In genomic region chr11:77743966-77744365, GRCm38 (mm10) we compare ENCODE assay signal across 9 mouse cellular contexts. TPM values are rescaled to one million over a fixed set of nuclear protein-coding genes. Genes with fewer than 3 reads are reported as not detected.
DNase-seq lines count a peak whose midpoint lies in the region; ATAC-seq and TF ChIP-seq lines count a peak whose summit lies in the region.
"Had no signal": no experiment of that assay in that cellular context is flagged by ENCODE, and none has a peak within 500 bp of the region (broad histone marks: within the 10 kb centered on the region; RNA-seq: fewer than 3 reads in every experiment).

No protein-coding gene starts in this region.

- DNase-seq in liver, result peak; percentile 77
- peak; percentile 50 to 51 for DNase-seq in adrenal gland, adult 18-20 months (ENCODE audit: low spot score in 2 of 2)
- no peak for DNase-seq in lung, embryonic 14.5 days
- no peak for DNase-seq in neural tube, embryonic 10.5 days (ENCODE audit: extremely low spot score, low spot score)

- no peaks in the 10 kb centered on the region for H3K9me3 ChIP-seq in liver, embryonic 12.5 days (replicated peaks)
- no peaks in the 10 kb centered on the region for H3K9me3 ChIP-seq in lung, embryonic 14.5 days (ENCODE audit: low read depth, low read length)
- H3K9me3 ChIP-seq in hindbrain, embryonic 16.5 days (ENCODE audit: control insufficient read depth, low read length), result no peaks in the 10 kb centered on the region
- H3K9me3 ChIP-seq: limb, embryonic 15.5 days had no signal

- peak; percentile 41 for TF ChIP-seq CTCF in lung, embryonic 14.5 days (IDR thresholded peaks at IDR 0.05; ENCODE audit: low read depth)

- H3K4me2 ChIP-seq in liver, embryonic 12.5 days, result no peak overlapping the region
- H3K4me2 ChIP-seq in lung, embryonic 14.5 days, result no peak overlapping the region
- no peak overlapping the region for H3K4me2 ChIP-seq in hindbrain, embryonic 16.5 days (ENCODE audit: low read length)
- H3K4me2 ChIP-seq: limb, embryonic 15.5 days had no signal

- H3K4me3 ChIP-seq in liver, embryonic 12.5 days, result no peak overlapping the region
- no peak overlapping the region for H3K4me3 ChIP-seq in lung, embryonic 14.5 days (ENCODE audit: low read depth, low read length)
- no peak overlapping the region for H3K4me3 ChIP-seq in hindbrain, embryonic 16.5 days (ENCODE audit: low read length)
- H3K4me3 ChIP-seq: limb, embryonic 15.5 days had no signal

- no peak overlapping the region for H3K27ac ChIP-seq in liver, embryonic 12.5 days
- H3K27ac ChIP-seq in lung, embryonic 14.5 days (ENCODE audit: low read depth), result no peak overlapping the region
- no peak overlapping the region for H3K27ac ChIP-seq in hindbrain, embryonic 16.5 days (ENCODE audit: low read depth, low read length)
- H3K27ac ChIP-seq: limb, embryonic 15.5 days had no signal

- no peak overlapping the region for H3K9ac ChIP-seq in liver, embryonic 12.5 days
- no peak overlapping the region for H3K9ac ChIP-seq in lung, embryonic 14.5 days
- no peak overlapping the region for H3K9ac ChIP-seq in hindbrain, embryonic 16.5 days (ENCODE audit: low read depth, low read length)
- H3K9ac ChIP-seq: limb, embryonic 15.5 days had no signal

- H3K36me3 ChIP-seq in liver, embryonic 12.5 days, result no peaks in the 10 kb centered on the region
- H3K36me3 ChIP-seq in lung, embryonic 14.5 days (ENCODE audit: insufficient read depth), result no peaks in the 10 kb centered on the region
- no peaks in the 10 kb centered on the region for H3K36me3 ChIP-seq in hindbrain, embryonic 16.5 days (ENCODE audit: control insufficient read depth, insufficient read depth, low read length)
- H3K36me3 ChIP-seq: limb, embryonic 15.5 days had no signal

- WGBS in liver, embryonic 12.5 days (ENCODE audit: insufficient replicate concordance), result 26% methylated on average over 6 of the region's 6 CpGs
- WGBS in lung, embryonic 14.5 days, result 40% methylated on average over 6 of the region's 6 CpGs
- WGBS in hindbrain, embryonic 16.5 days, result 39% methylated on average over 6 of the region's 6 CpGs

- H3K4me1 ChIP-seq in liver, embryonic 12.5 days, result peaks cover 22% of the 10 kb centered on the region
- H3K4me1 ChIP-seq in lung, embryonic 14.5 days (ENCODE audit: insufficient read depth), result no peaks in the 10 kb centered on the region
- H3K4me1 ChIP-seq in hindbrain, embryonic 16.5 days (ENCODE audit: control insufficient read depth, insufficient read depth, low read depth, low read length), result no peaks in the 10 kb centered on the region
- H3K4me1 ChIP-seq: limb, embryonic 15.5 days had no signal

- no peaks in the 10 kb centered on the region; the same call in 1 of the 2 replicates for H3K27me3 ChIP-seq in liver, embryonic 12.5 days (replicated peaks)
- H3K27me3 ChIP-seq in lung, embryonic 14.5 days (ENCODE audit: insufficient read depth, low read length), result no peaks in the 10 kb centered on the region
- H3K27me3 ChIP-seq in hindbrain, embryonic 16.5 days (replicated peaks; ENCODE audit: control insufficient read depth, insufficient read depth, low read length), result no peaks in the 10 kb centered on the region
- H3K27me3 ChIP-seq: limb, embryonic 15.5 days had no signal

- ATAC-seq in liver, embryonic 12.5 days, result no peak
- 0 out of 2 replicates have a peak, but pooled peaks have one; percentile 42 for ATAC-seq in common myeloid progenitor, adult 5-6 weeks (replicated peaks; ENCODE audit: low read depth, poor library complexity, severe bottlenecking)
- no peak for ATAC-seq in lung, embryonic 14.5 days (ENCODE audit: insufficient read depth)
- ATAC-seq in hindbrain, embryonic 16.5 days, result no peak

RNA-seq across cellular contexts. Expression of gene Cryba1, which starts 18.9 kb away (rescaled TPM):
- not detected in 2 replicates for polyA plus RNA-seq in liver, embryonic 12.5 days (2016; fragmentation: Nextera tagmentation; extraction: Ambion mirVana)
- total RNA-seq in adrenal gland, adult 18-20 months (2021), result not detected
- total RNA-seq in common myeloid progenitor, adult 5-6 weeks (2017), result not detected in 2 replicates
- polyA plus RNA-seq in lung, embryonic 14.5 days (2014; fragmentation: Nextera tagmentation; extraction: Ambion mirVana), result not detected in 2 replicates
- polyA plus RNA-seq in hindbrain, embryonic 16.5 days (2015; fragmentation: Nextera tagmentation; extraction: Ambion mirVana), result 0.20 and 0.21 TPM in 2 replicates
- polyA plus RNA-seq: embryonic facial prominence, embryonic 14.5 days; limb, embryonic 15.5 days had no signal

RNA-seq across cellular contexts. Expression of gene Myo18a, which starts 19.1 kb away (rescaled TPM):
- polyA plus RNA-seq in liver, embryonic 12.5 days (2016; fragmentation: Nextera tagmentation; extraction: Ambion mirVana), result 28.8 and 30.3 TPM in 2 replicates
- total RNA-seq in adrenal gland, adult 18-20 months (2021), result 10 to 100 TPM; 45.9 to 56.8 TPM
- 118 and 140 TPM in 2 replicates for total RNA-seq in common myeloid progenitor, adult 5-6 weeks (2017)
- 32.2 and 35.0 TPM in 2 replicates for polyA plus RNA-seq in lung, embryonic 14.5 days (2014; fragmentation: Nextera tagmentation; extraction: Ambion mirVana)
- polyA plus RNA-seq in hindbrain, embryonic 16.5 days (2015; fragmentation: Nextera tagmentation; extraction: Ambion mirVana), result 35.1 and 44.0 TPM in 2 replicates

RNA-seq across cellular contexts. Expression of gene Gm10277, which starts 43.6 kb away (rescaled TPM):
- 1.2 and 1.6 TPM in 2 replicates for polyA plus RNA-seq in liver, embryonic 12.5 days (2016; fragmentation: Nextera tagmentation; extraction: Ambion mirVana)
- total RNA-seq in adrenal gland, adult 18-20 months (2021), result not detected
- 0.05 TPM in 1 of 2 replicates, not detected in the other for total RNA-seq in common myeloid progenitor, adult 5-6 weeks (2017)
- polyA plus RNA-seq in lung, embryonic 14.5 days (2014; fragmentation: Nextera tagmentation; extraction: Ambion mirVana), result 1.1 and 1.5 TPM in 2 replicates
- polyA plus RNA-seq in hindbrain, embryonic 16.5 days (2015; fragmentation: Nextera tagmentation; extraction: Ambion mirVana), result 1.6 and 1.7 TPM in 2 replicates

RNA-seq across cellular contexts. Expression of gene Nufip2, which starts 58.0 kb away (rescaled TPM):
- 2.7 and 3.2 TPM in 2 replicates for polyA plus RNA-seq in liver, embryonic 12.5 days (2016; fragmentation: Nextera tagmentation; extraction: Ambion mirVana)
- 10 to 100 TPM; 71.1 to 98.0 TPM for total RNA-seq in adrenal gland, adult 18-20 months (2021)
- total RNA-seq in common myeloid progenitor, adult 5-6 weeks (2017), result 80.2 and 84.7 TPM in 2 replicates
- polyA plus RNA-seq in lung, embryonic 14.5 days (2014; fragmentation: Nextera tagmentation; extraction: Ambion mirVana), result 6.5 and 7.5 TPM in 2 replicates
- 3.2 TPM in 2 replicates for polyA plus RNA-seq in hindbrain, embryonic 16.5 days (2015; fragmentation: Nextera tagmentation; extraction: Ambion mirVana)

Comparison
In these comparisons a context has a peak if more than half of its experiments do, and no peak if none do; other contexts are left out.
1. DNase-seq: peak in liver (single experiment) and adrenal gland, adult 18-20 months (2 of 2); none in lung, embryonic 14.5 days (single experiment) and neural tube, embryonic 10.5 days (single experiment).